Mouse (Mus musculus) ES-CJ7 (cell line): ENCODE results near the gene Map3k13.

Experiments
- DNase-seq: peaks from one replicate; pipeline ENCODE4 v3.0.0; 2011; ENCODE audit warnings: low read depth, low spot score

Gene Map3k13

GRCm38 (mm10) chr16:21905996-21906395 lies 111.8 kb downstream of the Map3k13 start:
- no peak for DNase-seq

GRCm38 (mm10) chr16:21906902-21907301 lies 112.8 kb downstream of the Map3k13 start:
- DNase-seq: no peak

GRCm38 (mm10) chr16:21908906-21909305 lies 114.8 kb downstream of the Map3k13 start:
- peak; percentile 59 for DNase-seq

GRCm38 (mm10) chr16:21913347-21913746 lies 119.2 kb downstream of the Map3k13 start:
- no peak for DNase-seq

GRCm38 (mm10) chr16:21916681-21917080 lies 122.5 kb downstream of the Map3k13 start:
- DNase-seq: no peak

- DNase-seq: no peak
These were observed 134.3 kb downstream of the Map3k13 start for GRCm38 (mm10) chr16:21928471-21928870.

GRCm38 (mm10) chr16:21946761-21947715 lies 152.9 kb downstream of the Map3k13 start, which contains the start of gene Tmem41a:
Gene Tmem41a, minus strand, starts transcription at chr16:21947552.
- peak; percentile 86 for DNase-seq

GRCm38 (mm10) chr16:21955591-21955990 lies 161.4 kb downstream of the Map3k13 start:
- DNase-seq: no peak

- no peak for DNase-seq
These were observed 171.4 kb downstream of the Map3k13 start for GRCm38 (mm10) chr16:21965576-21965975.

- no peak for DNase-seq
These were observed 175.7 kb downstream of the Map3k13 start for GRCm38 (mm10) chr16:21969874-21970273.

- DNase-seq: no peak
These were observed 176.4 kb downstream of the Map3k13 start for GRCm38 (mm10) chr16:21970536-21970935.

- DNase-seq: no peak
These were observed 177.3 kb downstream of the Map3k13 start for GRCm38 (mm10) chr16:21971446-21971845.

- DNase-seq: peak; percentile 25
These were observed 182.1 kb downstream of the Map3k13 start for GRCm38 (mm10) chr16:21976203-21976602.

- DNase-seq: no peak
These were observed 183.2 kb downstream of the Map3k13 start for GRCm38 (mm10) chr16:21977347-21977746.
